Mouse (Mus musculus): Measurements from ENCODE around the gene Dixdc1. TPM values are rescaled to one million over a fixed set of nuclear protein-coding genes. Genes with fewer than 3 reads are reported as not detected.

The Dixdc1 gene
- polyA plus RNA-seq, 1 experiment from 2014 or later = 2.3 TPM

GRCm38 (mm10) chr9:50723406-50723805 lies 15.9 kb downstream of the Dixdc1 start:
- H3K4me2 ChIP-seq = no peak overlapping the region
- H3K9me3 ChIP-seq (ENCODE audit: control insufficient read depth, low read length) = no peaks in the 10 kb centered on the region
- H3K4me3 ChIP-seq (ENCODE audit: low read depth, low read length) = no peak overlapping the region
- H3K36me3 ChIP-seq (ENCODE audit: control insufficient read depth, insufficient read depth, low read length) = no peaks in the 10 kb centered on the region
- no peak for ATAC-seq (replicated peaks; ENCODE audit: low FRiP score)
- peaks cover 4% of the 10 kb centered on the region; the same call in 1 of the 2 replicates for H3K4me1 ChIP-seq (replicated peaks; ENCODE audit: control insufficient read depth, insufficient read depth, low read length)
- DNase-seq (ENCODE audit: low spot score) = no peak
- whole genome bisulfite sequencing = 70% methylated on average over 7 of the region's 7 CpGs
- peaks cover 14% of the 10 kb centered on the region for H3K27me3 ChIP-seq (replicated peaks; ENCODE audit: control insufficient read depth, insufficient read depth, low read length)
- no peak overlapping the region for H3K9ac ChIP-seq (ENCODE audit: low read depth, low read length)
- H3K27ac ChIP-seq (ENCODE audit: low read depth, low read length) = no peak overlapping the region

DNA sequence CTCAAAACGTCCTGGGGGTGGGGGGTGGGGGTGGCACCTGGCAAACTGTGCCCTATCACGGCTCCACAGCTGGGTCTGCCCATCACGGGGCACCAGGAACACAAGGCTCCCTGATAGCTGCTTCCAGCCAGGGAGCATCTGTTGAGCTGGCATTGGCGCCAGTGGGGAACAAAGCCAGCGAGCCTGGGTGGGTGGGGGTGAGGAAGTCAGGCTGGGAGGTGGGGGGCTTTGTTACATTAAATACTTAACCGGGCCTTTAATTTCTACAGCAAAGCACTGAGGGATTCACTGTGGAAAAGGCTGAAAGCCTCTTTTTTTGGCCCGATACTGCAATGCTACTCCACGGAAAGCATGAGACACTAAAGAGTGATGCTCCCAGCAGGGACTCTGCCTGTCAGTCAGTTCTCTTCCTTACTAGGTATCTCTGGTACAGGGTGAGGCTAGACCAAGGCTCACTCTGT lies 16.8 kb downstream of the Dixdc1 start:
- DNase-seq (ENCODE audit: low spot score) = no peak
- no peak for ATAC-seq (replicated peaks; ENCODE audit: low FRiP score)
- peaks cover 4% of the 10 kb centered on the region; the same call in 1 of the 2 replicates for H3K4me1 ChIP-seq (replicated peaks; ENCODE audit: control insufficient read depth, insufficient read depth, low read length)

GRCm38 (mm10) chr9:50721061-50721460 lies 18.3 kb downstream of the Dixdc1 start:
- no peak for ATAC-seq (replicated peaks; ENCODE audit: low FRiP score)
- H3K27ac ChIP-seq (ENCODE audit: low read depth, low read length) = no peak overlapping the region
- H3K27me3 ChIP-seq (replicated peaks; ENCODE audit: control insufficient read depth, insufficient read depth, low read length) = no peaks in the 10 kb centered on the region; the same call in 1 of the 2 replicates
- H3K36me3 ChIP-seq (ENCODE audit: control insufficient read depth, insufficient read depth, low read length) = no peaks in the 10 kb centered on the region
- no peak overlapping the region for H3K4me3 ChIP-seq (ENCODE audit: low read depth, low read length)
- peaks cover 4% of the 10 kb centered on the region; the same call in 1 of the 2 replicates for H3K4me1 ChIP-seq (replicated peaks; ENCODE audit: control insufficient read depth, insufficient read depth, low read length)
- WGBS = 41% methylated on average over 12 of the region's 12 CpGs
- DNase-seq (ENCODE audit: low spot score) = no peak
- H3K4me2 ChIP-seq = no peak overlapping the region
- H3K9me3 ChIP-seq (ENCODE audit: control insufficient read depth, low read length) = no peaks in the 10 kb centered on the region
- no peak overlapping the region for H3K9ac ChIP-seq (ENCODE audit: low read depth, low read length)

More for the DNA sequence above, 16.8 kb downstream of the Dixdc1 start:
- no peaks in the 10 kb centered on the region for H3K36me3 ChIP-seq (ENCODE audit: control insufficient read depth, insufficient read depth, low read length)
- 49% methylated on average over 8 of the region's 8 CpGs for WGBS
- no peak overlapping the region for H3K27ac ChIP-seq (ENCODE audit: low read depth, low read length)
- H3K9me3 ChIP-seq (ENCODE audit: control insufficient read depth, low read length) = no peaks in the 10 kb centered on the region
- H3K9ac ChIP-seq (ENCODE audit: low read depth, low read length) = no peak overlapping the region
- H3K4me2 ChIP-seq = no peak overlapping the region
- peaks cover 6% of the 10 kb centered on the region; the same call in 1 of the 2 replicates for H3K27me3 ChIP-seq (replicated peaks; ENCODE audit: control insufficient read depth, insufficient read depth, low read length)
- H3K4me3 ChIP-seq (ENCODE audit: low read depth, low read length) = no peak overlapping the region

DNA sequence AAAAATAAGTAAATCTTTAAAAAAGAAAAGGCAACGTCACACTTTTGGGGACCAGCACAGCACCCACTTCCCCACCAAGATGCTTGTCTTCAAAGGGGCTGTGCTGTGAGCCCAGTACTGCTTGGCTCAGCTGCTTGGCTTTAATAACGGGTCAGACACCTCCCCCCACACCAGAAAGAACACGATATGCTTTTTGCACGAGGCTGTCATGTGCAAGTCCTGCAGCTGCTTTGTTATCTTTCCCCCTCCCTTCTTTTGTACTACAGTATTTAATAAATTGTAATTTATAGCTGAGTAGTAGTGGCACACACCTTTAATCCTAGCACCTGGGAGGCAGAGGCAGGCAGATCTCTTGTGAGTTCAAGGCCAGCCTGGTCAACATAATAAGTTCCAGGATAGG lies 20.4 kb downstream of the Dixdc1 start:
- Histone ChIP-seq H3K27me3 (replicated peaks; ENCODE audit: control insufficient read depth, insufficient read depth, low read length) (no peaks in the 10 kb centered on the region), H3K4me3 (ENCODE audit: low read depth, low read length) (no peak overlapping the region), H3K9ac (ENCODE audit: low read depth, low read length) (no peak overlapping the region), H3K27ac (ENCODE audit: low read depth, low read length) (no peak overlapping the region), H3K9me3 (ENCODE audit: control insufficient read depth, low read length) (no peaks in the 10 kb centered on the region), H3K4me1 (replicated peaks; ENCODE audit: control insufficient read depth, insufficient read depth, low read length) (peaks cover 4% of the 10 kb centered on the region; the same call in 1 of the 2 replicates), H3K36me3 (ENCODE audit: control insufficient read depth, insufficient read depth, low read length) (no peaks in the 10 kb centered on the region), H3K4me2 (no peak overlapping the region)
- WGBS = 74% methylated on average over 4 of the region's 4 CpGs
- DNase-seq (ENCODE audit: low spot score) (no peak), ATAC-seq (replicated peaks; ENCODE audit: low FRiP score) (no peak)

DNA sequence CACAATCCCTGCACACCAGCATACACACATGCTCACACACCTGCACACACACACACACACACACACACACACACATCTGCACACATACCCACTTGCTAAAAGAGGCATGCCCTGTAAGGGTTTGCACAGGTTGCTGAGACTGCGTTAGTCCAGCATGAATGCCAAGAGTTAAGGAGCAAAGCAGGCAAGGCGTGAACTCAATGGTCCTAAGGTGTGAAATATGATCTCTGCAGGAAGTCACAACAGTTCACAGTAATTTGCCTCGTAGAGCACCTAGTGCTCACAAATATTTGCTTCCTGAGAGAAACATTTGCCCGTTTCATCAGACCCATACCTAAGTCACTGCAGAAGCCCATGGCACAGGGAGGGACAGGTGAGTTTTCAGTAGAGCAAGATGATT lies 25.1 kb downstream of the Dixdc1 start:
- H3K4me3 ChIP-seq (ENCODE audit: low read depth, low read length) = no peak overlapping the region
- H3K4me2 ChIP-seq = no peak overlapping the region
- no peaks in the 10 kb centered on the region for H3K36me3 ChIP-seq (ENCODE audit: control insufficient read depth, insufficient read depth, low read length)
- H3K27ac ChIP-seq (ENCODE audit: low read depth, low read length) = no peak overlapping the region
- DNase-seq (ENCODE audit: low spot score) (no peak), ATAC-seq (replicated peaks; ENCODE audit: low FRiP score) (no peak)
- H3K9me3 ChIP-seq (ENCODE audit: control insufficient read depth, low read length) = no peaks in the 10 kb centered on the region
- H3K9ac ChIP-seq (ENCODE audit: low read depth, low read length) = no peak overlapping the region
- H3K27me3 ChIP-seq (replicated peaks; ENCODE audit: control insufficient read depth, insufficient read depth, low read length) = no peaks in the 10 kb centered on the region
- WGBS = 57% methylated on average over 4 of the region's 4 CpGs
- H3K4me1 ChIP-seq (replicated peaks; ENCODE audit: control insufficient read depth, insufficient read depth, low read length) = no peaks in the 10 kb centered on the region

GRCm38 (mm10) chr9:50711337-50711736 lies 28.0 kb downstream of the Dixdc1 start:
- Histone ChIP-seq H3K4me3 (ENCODE audit: low read depth, low read length) (no peak overlapping the region), H3K4me2 (no peak overlapping the region), H3K36me3 (ENCODE audit: control insufficient read depth, insufficient read depth, low read length) (no peaks in the 10 kb centered on the region), H3K9me3 (ENCODE audit: control insufficient read depth, low read length) (no peaks in the 10 kb centered on the region), H3K27me3 (replicated peaks; ENCODE audit: control insufficient read depth, insufficient read depth, low read length) (no peaks in the 10 kb centered on the region), H3K4me1 (replicated peaks; ENCODE audit: control insufficient read depth, insufficient read depth, low read length) (no peaks in the 10 kb centered on the region), H3K27ac (ENCODE audit: low read depth, low read length) (no peak overlapping the region), H3K9ac (ENCODE audit: low read depth, low read length) (no peak overlapping the region)
- no peak for DNase-seq (ENCODE audit: low spot score)
- WGBS = 64% methylated on average over 4 of the region's 4 CpGs
- ATAC-seq (replicated peaks; ENCODE audit: low FRiP score) = no peak

DNA sequence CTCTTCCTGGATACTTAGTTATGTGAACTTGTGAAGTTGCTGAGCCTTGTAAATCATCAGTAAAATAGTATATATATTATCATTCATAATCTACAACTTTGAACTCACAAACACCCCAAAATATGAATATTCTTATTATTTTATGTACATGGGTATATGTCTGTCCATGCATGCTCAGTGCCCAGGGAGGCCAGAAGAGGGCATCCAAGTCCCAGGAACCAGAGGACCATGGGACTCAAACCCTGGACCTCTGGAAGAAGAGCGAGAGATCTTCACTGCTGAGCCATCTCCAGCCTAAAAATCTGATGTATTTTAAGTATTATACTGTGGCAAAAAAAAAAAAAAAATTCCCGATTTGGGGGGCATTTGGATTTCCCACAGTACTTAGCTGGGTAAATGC lies 30.2 kb downstream of the Dixdc1 start:
- Histone ChIP-seq H3K36me3 (ENCODE audit: control insufficient read depth, insufficient read depth, low read length) (no peaks in the 10 kb centered on the region), H3K27me3 (replicated peaks; ENCODE audit: control insufficient read depth, insufficient read depth, low read length) (no peaks in the 10 kb centered on the region), H3K4me2 (no peak overlapping the region), H3K9ac (ENCODE audit: low read depth, low read length) (no peak overlapping the region), H3K4me3 (ENCODE audit: low read depth, low read length) (no peak overlapping the region), H3K9me3 (ENCODE audit: control insufficient read depth, low read length) (no peaks in the 10 kb centered on the region), H3K4me1 (replicated peaks; ENCODE audit: control insufficient read depth, insufficient read depth, low read length) (no peaks in the 10 kb centered on the region), H3K27ac (ENCODE audit: low read depth, low read length) (no peak overlapping the region)
- ATAC-seq (replicated peaks; ENCODE audit: low FRiP score) = no peak
- DNase-seq (ENCODE audit: low spot score) = no peak
- 26% methylated on average over 2 of the region's 2 CpGs for WGBS

- H3K27ac ChIP-seq (ENCODE audit: low read depth, low read length) = no peak overlapping the region
- peaks cover 5% of the 10 kb centered on the region; the same call in 1 of the 2 replicates for H3K4me1 ChIP-seq (replicated peaks; ENCODE audit: control insufficient read depth, insufficient read depth, low read length)
- no peaks in the 10 kb centered on the region for H3K9me3 ChIP-seq (ENCODE audit: control insufficient read depth, low read length)
- ATAC-seq (replicated peaks; ENCODE audit: low FRiP score) (no peak), DNase-seq (ENCODE audit: low spot score) (no peak)
- no peaks in the 10 kb centered on the region; the same call in 1 of the 2 replicates for H3K36me3 ChIP-seq (ENCODE audit: control insufficient read depth, insufficient read depth, low read length)
- no peak overlapping the region for H3K4me2 ChIP-seq
- H3K4me3 ChIP-seq (ENCODE audit: low read depth, low read length) = no peak overlapping the region
- H3K9ac ChIP-seq (ENCODE audit: low read depth, low read length) = no peak overlapping the region
- H3K27me3 ChIP-seq (replicated peaks; ENCODE audit: control insufficient read depth, insufficient read depth, low read length) = peaks cover 17% of the 10 kb centered on the region
- 62% methylated on average over 6 of the region's 6 CpGs for WGBS
Observed at GRCm38 (mm10) chr9:50704907-50705306, 34.4 kb downstream of the Dixdc1 start.

DNA sequence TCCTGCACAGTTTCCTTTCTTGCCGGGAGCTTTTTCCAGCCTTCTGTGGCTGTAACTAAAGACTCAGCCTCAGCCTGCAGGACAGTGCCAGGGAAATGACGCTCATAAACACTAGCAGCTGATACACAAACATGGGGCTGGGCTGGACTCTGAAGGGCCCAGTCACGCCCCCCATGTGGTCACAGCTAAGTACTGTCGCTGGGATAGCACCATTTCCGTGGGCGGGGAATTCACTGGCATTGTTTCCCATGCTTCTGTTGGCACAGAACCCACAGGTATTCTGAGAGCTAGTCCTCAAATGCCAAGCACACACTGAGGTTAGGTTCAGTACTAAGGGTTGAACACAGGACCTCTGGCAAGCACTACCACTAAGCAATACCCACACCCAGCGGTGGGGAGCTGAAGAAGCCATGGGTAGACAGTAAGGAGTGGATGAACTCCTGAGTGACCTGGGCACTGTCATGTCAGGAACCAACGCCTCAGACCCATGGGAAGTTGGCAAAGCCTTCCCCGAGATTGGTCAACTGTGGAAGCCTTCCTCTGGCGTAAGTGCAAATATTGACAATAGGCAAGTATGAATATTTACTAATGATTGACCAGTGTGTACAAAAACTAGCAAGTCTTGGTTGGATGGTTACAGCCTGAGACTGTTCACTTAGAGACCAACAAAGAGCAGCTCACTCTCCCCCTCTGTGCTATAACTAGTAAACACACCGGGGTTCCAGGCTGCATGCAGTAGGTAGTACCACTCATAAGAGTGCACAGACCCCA lies 38.2 kb downstream of the Dixdc1 start:
- no peaks in the 10 kb centered on the region; the same call in 1 of the 2 replicates for H3K36me3 ChIP-seq (ENCODE audit: control insufficient read depth, insufficient read depth, low read length)
- H3K4me3 ChIP-seq (ENCODE audit: low read depth, low read length) = no peak overlapping the region
- H3K9me3 ChIP-seq (ENCODE audit: control insufficient read depth, low read length) = no peaks in the 10 kb centered on the region
- H3K4me1 ChIP-seq (replicated peaks; ENCODE audit: control insufficient read depth, insufficient read depth, low read length) = peaks cover 19% of the 10 kb centered on the region
- no peak overlapping the region for H3K27ac ChIP-seq (ENCODE audit: low read depth, low read length)
- ATAC-seq (replicated peaks; ENCODE audit: low FRiP score) (no peak), DNase-seq (ENCODE audit: low spot score) (no peak)
- WGBS = 55% methylated on average over 11 of the region's 11 CpGs
- no peak overlapping the region for H3K9ac ChIP-seq (ENCODE audit: low read depth, low read length)
- no peak overlapping the region for H3K4me2 ChIP-seq
- H3K27me3 ChIP-seq (replicated peaks; ENCODE audit: control insufficient read depth, insufficient read depth, low read length) = peaks cover 41% of the 10 kb centered on the region
